Mouse (Mus musculus) intestine, embryonic 14.5 days (tissue): Measurements from ENCODE around the gene 1810009A15Rik. TPM values are rescaled to one million over a fixed set of nuclear protein-coding genes. Genes with fewer than 3 reads are reported as not detected.

Experiments used
- ATAC-seq: fragments of 200-750 bp; cut with Nextera tagmentation; replicated peaks from 2 replicates; pipeline ENCODE4 v1.8.0; 2017; ENCODE audit warnings: low read depth, moderate number of reproducible peaks, moderate TSS enrichment, moderate library complexity; ENCODE audit not compliant: low FRiP score, low TSS enrichment
- DNase-seq: peaks from one replicate; pipeline ENCODE4 v3.0.0-alpha.2; 2018; ENCODE audit warnings: low spot score
- H3K27ac ChIP-seq: fragments of 300-500 bp; sonication (generic); 2 replicates; pipeline ENCODE4 v1.5.1; 2014; ENCODE audit warnings: low read depth, mild to moderate bottlenecking, control low read depth
- H3K27me3 ChIP-seq: fragments of 300-500 bp; sonication (generic); replicated peaks from 2 replicates; pipeline ENCODE4 v1.6.1; 2014; ENCODE audit warnings: low read length, control low read depth; ENCODE audit not compliant: control insufficient read depth, insufficient read depth
- H3K36me3 ChIP-seq: fragments of 300-500 bp; sonication (generic); 2 replicates; pipeline ENCODE4 v1.6.1; 2014; ENCODE audit warnings: low read length, control low read depth; ENCODE audit not compliant: control insufficient read depth, insufficient read depth
- H3K4me1 ChIP-seq: fragments of 300-500 bp; sonication (generic); replicated peaks from 2 replicates; pipeline ENCODE4 v1.6.1; 2014; ENCODE audit warnings: low read length, control low read depth, mixed read lengths; ENCODE audit not compliant: control insufficient read depth, insufficient read depth
- H3K4me2 ChIP-seq: fragments of 300-500 bp; sonication (generic); 2 replicates; pipeline ENCODE4 v1.6.1; 2014; ENCODE audit warnings: low read length
- H3K4me3 ChIP-seq: fragments of 300-500 bp; sonication (generic); 2 replicates; pipeline ENCODE4 v1.5.1; 2014; ENCODE audit warnings: low read depth, low read length, control low read depth, mixed read lengths
- H3K9ac ChIP-seq: fragments of 300-500 bp; sonication (generic); 2 replicates; pipeline ENCODE4 v1.6.1; 2014; ENCODE audit warnings: mild to moderate bottlenecking, low read length
- H3K9me3 ChIP-seq: fragments of 300-500 bp; sonication (generic); 2 replicates; pipeline ENCODE4 v1.6.1; 2016; ENCODE audit warnings: low read length, control low read depth; ENCODE audit not compliant: control insufficient read depth
- WGBS: fragments of 180-500 bp; shearing (Covaris S2); extraction: QIAGEN DNeasy Blood & Tissue Kit; methylation state at CpG from one replicate; pipeline ENCODE4 v1.1.7; 2014; 5-methylcytosine and 5-hydroxymethylcytosine counted together
- polyA plus RNA-seq: library from polyadenylated mRNA; unstranded; fragments of >200 nt; fragmentation: Nextera tagmentation; extraction: Ambion mirVana; gene quantifications from 2 replicates; pipeline ENCODE4 v1.2.1, GENCODE M21; 2014

Gene 1810009A15Rik
- polyA plus RNA-seq, 1 experiment from 2014 or later, result 92.8 TPM

DNA sequence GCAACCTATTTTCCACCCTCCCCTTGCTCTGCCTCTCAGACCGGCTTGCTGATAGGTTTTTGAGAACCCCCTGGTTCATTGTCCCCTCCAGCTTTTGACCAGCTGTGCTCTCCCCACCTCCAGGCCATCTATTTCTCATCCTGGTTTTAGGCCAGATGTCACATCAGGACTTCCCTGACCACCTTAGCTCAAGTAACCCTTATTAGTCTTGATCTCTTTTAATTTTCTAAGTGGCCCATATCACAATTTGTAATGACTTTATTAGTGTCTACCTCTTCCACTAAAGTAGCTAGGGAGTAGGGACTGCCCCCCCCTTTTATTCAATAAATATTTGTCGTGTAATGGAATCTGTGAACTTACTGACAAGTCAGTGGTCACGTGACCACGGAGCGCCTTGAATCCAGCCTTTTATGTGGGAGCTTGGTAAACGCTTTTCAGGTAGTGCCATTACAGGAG lies 32.2 kb downstream of the 1810009A15Rik start:
- H3K27me3 ChIP-seq, result no peaks in the 10 kb centered on the region
- H3K36me3 ChIP-seq, result peaks cover 33% of the 10 kb centered on the region
- peak overlapping the region; percentile 86 for H3K27ac ChIP-seq
- peaks cover 11% of the 10 kb centered on the region for H3K4me1 ChIP-seq
- WGBS, result 1% methylated on average over 6 of the region's 6 CpGs
- ATAC-seq, result no peak; the same call in 1 of the 2 replicates
- DNase-seq, result no peak
- no peaks in the 10 kb centered on the region for H3K9me3 ChIP-seq
- peak overlapping the region; percentile 87 for H3K4me3 ChIP-seq
- H3K9ac ChIP-seq, result peak overlapping the region; percentile 78
- H3K4me2 ChIP-seq, result peak overlapping the region; percentile 65

DNA sequence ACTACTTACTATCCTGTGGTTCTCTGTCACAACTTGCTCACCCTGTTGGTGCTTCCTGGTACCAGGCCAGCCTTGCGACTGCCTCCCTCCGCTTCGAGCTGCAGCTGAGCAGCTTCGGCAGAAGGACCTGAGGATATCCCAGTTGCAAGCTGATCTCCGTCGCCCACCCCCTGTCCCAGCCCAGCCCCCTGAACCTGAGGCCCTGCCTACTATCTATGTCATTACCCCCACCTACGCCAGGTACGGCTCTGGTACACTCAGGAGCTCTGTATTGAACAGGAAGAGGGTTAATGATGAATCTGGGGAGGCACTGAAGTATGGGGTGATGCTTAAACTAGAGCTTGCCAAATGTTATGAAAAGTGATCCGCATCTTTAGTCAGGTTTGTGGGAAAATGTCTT lies 33.1 kb downstream of the 1810009A15Rik start:
- no peak overlapping the region for H3K9ac ChIP-seq
- no peak for DNase-seq
- peaks cover 32% of the 10 kb centered on the region for H3K36me3 ChIP-seq
- H3K4me2 ChIP-seq, result peak overlapping the region; percentile 65; the same call in 1 of the 2 replicates
- no peaks in the 10 kb centered on the region for H3K9me3 ChIP-seq
- ATAC-seq, result no peak
- no peak overlapping the region for H3K27ac ChIP-seq
- H3K27me3 ChIP-seq, result no peaks in the 10 kb centered on the region
- peak overlapping the region; percentile 87; the same call in 1 of the 2 replicates for H3K4me3 ChIP-seq
- H3K4me1 ChIP-seq, result peaks cover 11% of the 10 kb centered on the region
- WGBS, result 80% methylated on average over 9 of the region's 9 CpGs

DNA sequence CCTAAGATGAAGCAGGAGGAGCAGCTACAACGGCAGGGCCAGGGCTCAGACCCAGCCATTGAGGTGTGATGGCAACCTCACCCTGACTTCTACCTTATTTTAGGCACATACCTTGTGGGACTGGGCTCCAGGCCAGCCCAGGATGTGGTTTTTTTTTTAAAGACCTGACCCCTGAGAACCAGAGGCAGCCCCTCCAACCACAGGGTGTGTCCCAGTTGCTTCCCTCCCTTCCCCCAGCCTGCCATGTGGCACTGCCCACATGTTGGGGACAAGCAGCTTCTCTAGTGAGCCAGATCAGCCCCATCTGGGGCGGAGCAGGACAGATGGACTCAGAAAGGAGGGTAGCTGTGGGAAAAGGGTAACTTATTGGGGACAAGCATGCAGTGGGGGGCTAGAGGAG lies 38.1 kb downstream of the 1810009A15Rik start:
- Histone ChIP-seq H3K4me2 (no peak overlapping the region), H3K4me1 (peaks cover 16% of the 10 kb centered on the region), H3K36me3 (peaks cover 36% of the 10 kb centered on the region), H3K27me3 (no peaks in the 10 kb centered on the region), H3K9me3 (no peaks in the 10 kb centered on the region), H3K27ac (no peak overlapping the region), H3K9ac (no peak overlapping the region), H3K4me3 (no peak overlapping the region)
- ATAC-seq, result no peak
- 91% methylated on average over 2 of the region's 2 CpGs for WGBS
- no peak for DNase-seq

- H3K36me3 ChIP-seq, result peaks cover 32% of the 10 kb centered on the region
- WGBS, result 84% methylated on average over 12 of the region's 12 CpGs
Measured at GRCm38 (mm10) chr19:8927891-8928525, 39.4 kb downstream of the 1810009A15Rik start.

DNA sequence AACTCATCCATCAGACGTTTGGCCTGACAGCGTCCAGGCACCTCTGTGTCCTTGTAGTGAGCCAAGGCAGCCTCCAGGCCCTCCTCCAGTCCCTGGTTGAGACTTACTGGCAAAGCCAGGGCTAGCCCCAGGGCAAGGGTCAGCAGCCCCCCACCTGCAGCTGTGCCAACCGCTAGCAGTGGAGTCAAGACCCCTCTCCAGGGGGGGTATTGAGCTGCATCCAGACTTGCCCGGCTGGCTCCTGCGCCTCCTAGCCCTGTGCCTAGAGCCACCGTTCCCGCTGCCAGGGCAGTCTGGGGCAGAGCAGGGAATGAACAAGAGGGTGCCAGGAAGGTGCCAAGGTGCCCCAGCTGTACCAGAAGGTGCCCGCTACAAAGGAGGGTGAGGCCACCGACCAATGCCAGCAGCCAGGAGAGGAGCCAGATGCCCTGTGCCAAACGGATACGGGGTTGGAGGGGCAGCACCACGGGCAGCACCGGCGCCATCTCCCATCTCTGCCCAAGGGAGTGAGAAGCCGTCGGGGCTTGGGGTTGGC lies 40.1 kb downstream of the 1810009A15Rik start:
- H3K36me3 ChIP-seq, result peaks cover 34% of the 10 kb centered on the region
- ATAC-seq (no peak; the same call in 1 of the 2 replicates), DNase-seq (no peak)
- H3K27ac ChIP-seq, result peak overlapping the region; percentile 81
- peaks cover 13% of the 10 kb centered on the region for H3K4me1 ChIP-seq
- H3K27me3 ChIP-seq, result no peaks in the 10 kb centered on the region
- peak overlapping the region; percentile 78; the same call in 1 of the 2 replicates for H3K9ac ChIP-seq
- peak overlapping the region; percentile 78 for H3K4me3 ChIP-seq
- peak overlapping the region; percentile 79 for H3K4me2 ChIP-seq
- H3K9me3 ChIP-seq, result no peaks in the 10 kb centered on the region
- WGBS, result 18% methylated on average over 16 of the region's 16 CpGs

More at GRCm38 (mm10) chr19:8927891-8928525, 39.4 kb downstream of the 1810009A15Rik start:
- Histone ChIP-seq H3K9ac (no peak overlapping the region), H3K27ac (no peak overlapping the region), H3K4me2 (no peak overlapping the region), H3K9me3 (no peaks in the 10 kb centered on the region), H3K4me3 (no peak overlapping the region), H3K27me3 (no peaks in the 10 kb centered on the region), H3K4me1 (peaks cover 13% of the 10 kb centered on the region)
- no peak for DNase-seq
- ATAC-seq, result no peak

DNA sequence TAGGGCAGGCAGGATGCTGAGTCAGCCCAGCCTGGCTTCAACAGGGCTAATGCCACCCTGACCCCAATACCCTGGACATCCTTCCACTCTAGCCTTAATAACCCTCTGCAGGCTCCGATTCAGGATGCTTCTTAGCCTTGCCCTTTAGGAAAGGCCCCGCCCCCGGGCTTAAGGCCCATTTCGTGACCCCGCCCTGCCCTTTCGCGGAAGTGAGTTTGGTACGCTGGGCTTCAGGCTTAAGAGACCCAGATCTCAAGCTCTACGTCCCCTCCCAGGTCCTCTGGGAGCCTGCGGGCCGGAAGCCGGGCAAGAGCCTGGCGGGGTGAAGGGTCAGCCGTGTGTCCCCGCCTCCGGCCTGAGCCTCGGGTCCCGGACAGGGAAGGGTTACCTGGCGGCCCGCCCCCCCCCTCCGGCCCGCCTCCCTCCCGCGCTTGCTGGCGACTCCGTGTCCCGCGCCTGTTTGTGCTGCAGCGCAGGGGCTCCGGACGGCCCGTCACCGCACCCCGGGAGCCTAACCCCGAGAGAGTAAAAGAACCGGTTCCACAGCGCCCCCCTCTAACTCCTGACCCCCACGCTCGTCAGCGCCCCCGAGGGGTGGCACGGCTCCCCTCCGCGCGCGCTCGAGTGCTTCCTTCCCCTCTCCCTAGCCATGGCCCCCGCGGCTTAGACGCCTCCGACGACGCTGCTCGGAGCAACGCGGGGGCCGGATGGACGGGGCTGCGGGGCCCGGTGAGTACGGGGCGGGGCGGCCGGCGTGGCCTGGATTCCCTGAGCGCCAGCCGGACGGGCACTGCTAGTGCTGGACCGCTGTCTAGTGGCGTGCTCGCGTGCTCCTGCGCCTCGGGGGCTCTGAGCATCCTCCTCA lies 40.8 kb downstream of the 1810009A15Rik start, which contains the start of the genes Rom1 and Eml3:
Gene Rom1 (minus strand): TSS at position 133 of the 865 bp plus-strand sequence.
Gene Eml3 (plus strand): TSS at position 329 of the 865 bp plus-strand sequence.
- Histone ChIP-seq H3K27me3 (no peaks in the 10 kb centered on the region), H3K36me3 (peaks cover 39% of the 10 kb centered on the region), H3K4me2 (peak within 1 kb of the TSS; percentile 79), H3K4me1 (peaks cover 13% of the 10 kb centered on the region), H3K4me3 (peak within 1 kb of the TSS; percentile 78), H3K9me3 (no peaks in the 10 kb centered on the region), H3K27ac (peak within 1 kb of the TSS; percentile 81), H3K9ac (peak within 1 kb of the TSS; percentile 78)
- WGBS, result under 1% methylated on average over 68 of the region's 74 CpGs
- DNase-seq, result peak; percentile 84
- peak; percentile 81 for ATAC-seq

DNA sequence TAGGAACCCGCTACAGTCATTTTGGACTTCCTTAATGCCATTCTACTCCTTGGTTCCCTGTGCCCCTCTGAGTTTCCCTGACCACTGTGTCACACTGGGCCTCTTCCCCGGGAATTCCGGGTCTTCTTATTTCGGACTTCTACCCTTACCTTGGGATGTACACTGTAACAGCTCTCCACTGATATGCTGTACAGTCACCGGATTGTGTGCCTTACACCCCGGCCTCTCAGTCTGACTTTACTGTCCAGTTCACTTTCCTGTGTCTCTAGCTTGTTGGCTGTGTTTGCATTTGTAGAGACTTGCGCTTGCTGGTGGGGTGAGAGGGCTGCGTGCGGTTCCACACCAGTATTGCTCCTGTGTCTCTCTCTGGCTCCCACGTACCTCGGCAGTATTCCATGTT lies 41.5 kb downstream of the 1810009A15Rik start:
- peaks cover 46% of the 10 kb centered on the region for H3K36me3 ChIP-seq
- ATAC-seq, result peak; percentile 29
- peak overlapping the region; percentile 78 for H3K4me3 ChIP-seq
- H3K27ac ChIP-seq, result peak overlapping the region; percentile 81
- H3K27me3 ChIP-seq, result no peaks in the 10 kb centered on the region
- whole genome bisulfite sequencing, result 9% methylated on average over 11 of the region's 11 CpGs
- H3K4me2 ChIP-seq, result peak overlapping the region; percentile 79
- no peaks in the 10 kb centered on the region for H3K9me3 ChIP-seq
- peak overlapping the region; percentile 78 for H3K9ac ChIP-seq
- H3K4me1 ChIP-seq, result peaks cover 13% of the 10 kb centered on the region
- no peak for DNase-seq

- Histone ChIP-seq H3K27ac (no peak overlapping the region), H3K4me2 (peak overlapping the region; percentile 79), H3K9me3 (no peaks in the 10 kb centered on the region), H3K36me3 (peaks cover 46% of the 10 kb centered on the region), H3K9ac (peak overlapping the region; percentile 78), H3K4me3 (peak overlapping the region; percentile 78), H3K4me1 (peaks cover 13% of the 10 kb centered on the region), H3K27me3 (no peaks in the 10 kb centered on the region)
- DNase-seq (no peak), ATAC-seq (no peak)
- 81% methylated on average over 7 of the region's 7 CpGs for WGBS
Measured at GRCm38 (mm10) chr19:8930771-8931170, 42.1 kb downstream of the 1810009A15Rik start.
